Mouse (Mus musculus) urinary bladder, adult 2 months (tissue): ENCODE measurements around the gene Dgat2. TPM values are rescaled to one million over a fixed set of nuclear protein-coding genes. Genes with fewer than 3 reads are reported as not detected.

Experiments used
- DNase-seq: peaks from one replicate; pipeline ENCODE4 v3.0.0; 2022; ENCODE audit warnings: low spot score
- polyA plus RNA-seq: library from polyadenylated mRNA; depleted of rRNA; stranded (reverse); fragments of >200 nt; gene quantifications from 2 replicates; pipeline ENCODE4 v1.2.3, GENCODE M21; 2012; rRNA removed

Dgat2 gene
- 82.3 and 95.8 TPM in 2 replicates for polyA plus RNA-seq

- DNase-seq, result peak; percentile 99
Observed at GRCm38 (mm10) chr7:99182432-99183172, at the start of gene Dgat2. TSS of gene Dgat2 (minus strand) at chr7:99182719.

DNA sequence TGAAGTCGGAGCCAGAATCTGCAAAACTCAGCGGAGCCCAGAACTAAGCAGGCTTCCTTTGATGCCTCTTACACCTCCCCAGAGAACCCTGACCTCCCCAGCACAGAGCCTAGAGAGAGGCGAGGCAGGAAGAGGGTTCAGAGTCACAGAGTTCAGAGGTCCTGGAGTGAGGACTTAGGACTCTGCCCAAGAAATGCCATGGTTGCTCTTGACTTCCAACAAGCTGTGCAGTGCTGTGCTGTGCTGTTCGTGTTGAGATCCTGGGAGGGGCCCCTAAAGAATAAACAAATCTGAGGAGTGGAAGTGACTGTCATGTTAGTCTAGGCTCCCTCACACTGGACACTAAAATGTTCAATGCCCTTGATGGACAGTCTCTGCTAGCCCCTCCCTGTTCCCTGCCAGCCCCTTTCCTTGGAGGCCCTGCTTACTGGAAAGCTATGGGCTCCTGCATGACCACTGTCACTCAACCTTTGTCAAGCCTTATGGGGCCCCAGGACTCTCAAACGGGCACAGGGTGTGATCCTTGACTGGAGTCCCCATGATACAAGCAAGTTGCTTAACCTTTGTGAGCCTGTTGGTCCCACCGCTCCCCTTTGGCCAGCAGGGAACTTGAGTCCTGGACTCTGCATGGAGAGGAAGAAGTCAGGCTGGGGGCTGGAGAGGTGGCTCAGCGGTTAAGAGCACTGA lies 47.7 kb upstream of the Dgat2 start:
- no peak for DNase-seq

DNA sequence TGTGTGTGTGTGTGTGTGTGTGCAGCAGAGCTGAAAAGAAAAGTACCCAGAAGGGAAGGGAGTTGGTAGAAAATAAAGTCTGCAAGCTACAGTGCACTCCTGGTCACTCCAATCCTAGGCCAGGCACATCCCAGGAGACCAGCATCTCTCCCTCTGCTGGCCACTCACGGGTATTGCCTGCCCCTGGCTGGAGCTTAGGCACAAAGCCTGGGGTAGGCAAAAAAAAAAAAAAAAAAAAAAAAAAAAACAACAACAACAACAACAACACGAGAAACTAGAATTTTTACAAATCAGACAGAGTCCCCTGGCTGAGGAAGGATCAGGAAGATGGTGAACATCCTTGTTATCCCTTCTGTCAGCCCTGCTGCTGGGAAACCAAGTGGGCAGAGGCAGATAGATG lies 46.9 kb upstream of the Dgat2 start:
- no peak for DNase-seq

DNA sequence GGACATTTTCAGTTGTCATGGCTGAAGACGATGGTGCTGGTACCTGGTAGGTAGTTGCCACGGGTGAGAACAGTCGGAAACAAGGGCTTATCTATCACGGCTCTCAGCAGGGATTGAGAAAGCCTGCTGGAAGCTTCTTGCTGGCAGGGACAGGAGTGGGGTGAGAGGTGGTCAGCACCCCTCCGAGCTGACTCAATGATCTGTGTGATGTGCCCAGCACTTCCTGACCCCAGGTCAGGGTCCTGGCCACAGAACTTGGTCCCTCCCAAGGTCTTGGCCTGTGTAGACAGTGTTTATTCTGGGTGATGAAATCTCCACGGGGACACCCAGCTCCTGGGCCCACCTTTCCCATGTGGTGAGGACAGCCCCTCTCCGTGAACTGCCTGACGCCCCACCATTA lies 46.3 kb upstream of the Dgat2 start:
- no peak for DNase-seq

- DNase-seq, result no peak
Observed at GRCm38 (mm10) chr7:99227267-99227666, 44.7 kb upstream of the Dgat2 start.

- DNase-seq, result no peak
Observed at GRCm38 (mm10) chr7:99226662-99227061, 44.1 kb upstream of the Dgat2 start.

- DNase-seq, result no peak
Observed at GRCm38 (mm10) chr7:99225421-99225820, 42.9 kb upstream of the Dgat2 start.

GRCm38 (mm10) chr7:99224648-99225190 lies 42.2 kb upstream of the Dgat2 start:
- no peak for DNase-seq

DNA sequence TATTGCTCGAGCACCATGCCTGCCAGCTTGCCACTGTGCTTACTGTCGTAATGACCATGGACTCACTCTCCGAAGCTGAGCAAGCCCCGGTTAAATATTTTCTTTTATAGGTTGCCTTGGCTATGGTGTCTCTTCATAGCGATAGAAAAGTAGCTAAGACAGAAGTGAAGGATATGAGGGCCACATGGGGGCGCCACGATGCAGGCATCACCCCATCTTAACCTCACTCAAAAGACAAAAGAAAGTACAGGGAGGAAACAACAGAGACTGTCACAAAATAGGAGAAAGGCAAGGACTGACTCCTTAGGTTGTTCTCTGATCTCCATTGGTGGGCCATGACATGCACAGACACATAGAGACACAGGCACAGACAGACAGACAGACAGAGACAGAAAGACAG lies 41.7 kb upstream of the Dgat2 start:
- DNase-seq, result no peak

- no peak for DNase-seq
Observed at GRCm38 (mm10) chr7:99217338-99218074, 35.0 kb upstream of the Dgat2 start.

GRCm38 (mm10) chr7:99215347-99215855 lies 32.9 kb upstream of the Dgat2 start:
- no peak for DNase-seq

DNA sequence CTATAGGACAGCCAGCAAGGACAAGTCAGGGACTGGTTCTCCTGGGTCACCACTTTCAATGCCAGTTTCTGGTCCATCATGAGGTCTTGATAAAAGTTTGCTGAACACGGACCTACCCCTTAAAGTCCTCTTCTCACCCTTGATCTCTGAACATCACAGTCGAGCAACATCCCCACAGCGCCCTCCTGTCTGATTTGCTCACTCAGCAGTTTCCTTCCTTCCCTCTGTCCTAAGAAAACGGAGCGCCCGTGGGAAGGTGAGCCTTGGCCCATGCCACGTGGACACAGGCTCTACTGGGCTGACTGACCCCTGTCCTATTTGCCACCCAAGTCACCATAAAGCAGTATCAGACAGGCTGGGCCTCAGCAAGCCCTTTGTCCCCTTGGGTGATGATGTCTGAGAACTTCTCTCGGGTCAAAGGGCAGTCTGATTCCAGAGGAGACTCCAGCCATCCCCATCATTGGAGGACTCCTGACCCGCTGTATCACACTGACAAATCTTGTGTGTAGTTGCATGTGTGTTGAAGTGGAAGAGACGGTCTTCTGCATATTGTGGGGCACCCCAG lies 32.2 kb upstream of the Dgat2 start:
- DNase-seq, result no peak

- DNase-seq, result no peak
Observed at GRCm38 (mm10) chr7:99213686-99214085, 31.2 kb upstream of the Dgat2 start.

DNA sequence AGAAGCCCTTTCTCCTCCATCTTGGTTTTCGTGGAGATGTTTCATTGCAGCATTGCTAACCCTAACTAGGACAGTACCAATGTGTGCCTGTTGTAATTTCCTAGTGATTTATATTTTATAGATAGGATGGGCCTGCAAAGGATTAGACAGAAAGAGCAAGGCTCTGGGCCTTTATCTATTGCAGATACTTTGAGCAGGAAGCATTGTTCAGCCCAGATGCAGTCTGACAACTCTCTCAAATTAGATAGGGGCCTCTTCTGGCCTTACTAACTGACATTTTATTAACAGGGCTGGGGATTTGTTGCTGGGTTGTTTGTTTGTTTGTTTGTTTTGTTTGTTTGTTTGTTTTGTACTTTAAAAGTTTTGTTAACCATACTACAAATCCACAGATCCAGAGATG lies 30.5 kb upstream of the Dgat2 start:
- DNase-seq, result no peak

- no peak for DNase-seq
Observed at GRCm38 (mm10) chr7:99208704-99209103, 26.2 kb upstream of the Dgat2 start.

DNA sequence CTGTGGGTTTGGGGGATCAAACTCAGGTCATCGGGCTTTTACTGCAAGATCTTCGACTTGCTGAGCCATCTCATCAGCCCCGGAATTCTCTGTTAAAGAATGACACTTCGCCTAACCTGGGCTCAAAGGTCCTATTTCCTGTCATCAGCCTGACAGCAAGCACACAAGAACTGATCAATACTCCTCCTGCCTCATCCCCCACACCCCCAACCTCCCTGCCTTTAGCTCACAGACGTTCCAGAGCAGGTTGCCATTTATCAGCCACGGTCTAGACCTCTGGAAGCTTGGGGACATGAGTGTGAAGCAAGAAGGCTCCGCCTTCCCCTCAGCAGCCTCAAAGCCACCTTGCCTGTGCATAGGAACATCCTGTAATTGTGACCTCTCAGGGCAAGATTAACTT lies 23.8 kb upstream of the Dgat2 start:
- DNase-seq, result no peak

DNA sequence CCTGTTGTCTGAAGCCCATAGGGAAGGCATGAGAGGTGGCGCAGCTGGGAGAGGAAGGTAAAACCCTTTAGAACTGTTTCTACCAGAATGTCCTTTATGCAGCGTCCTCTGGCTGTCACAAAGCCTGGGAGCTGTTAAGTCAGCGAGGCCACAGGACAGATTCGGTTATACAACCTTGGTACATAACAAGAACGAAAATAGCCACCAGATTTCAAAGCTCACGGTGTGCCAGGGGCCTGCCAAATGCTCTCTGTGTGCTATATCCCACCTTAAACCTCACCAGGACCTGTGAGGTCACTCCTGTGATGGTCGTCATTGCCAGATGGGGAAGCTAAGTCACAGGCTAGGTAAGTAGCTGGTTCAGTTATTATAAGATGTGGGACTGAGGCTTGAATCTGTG lies 19.6 kb upstream of the Dgat2 start:
- no peak for DNase-seq

DNA sequence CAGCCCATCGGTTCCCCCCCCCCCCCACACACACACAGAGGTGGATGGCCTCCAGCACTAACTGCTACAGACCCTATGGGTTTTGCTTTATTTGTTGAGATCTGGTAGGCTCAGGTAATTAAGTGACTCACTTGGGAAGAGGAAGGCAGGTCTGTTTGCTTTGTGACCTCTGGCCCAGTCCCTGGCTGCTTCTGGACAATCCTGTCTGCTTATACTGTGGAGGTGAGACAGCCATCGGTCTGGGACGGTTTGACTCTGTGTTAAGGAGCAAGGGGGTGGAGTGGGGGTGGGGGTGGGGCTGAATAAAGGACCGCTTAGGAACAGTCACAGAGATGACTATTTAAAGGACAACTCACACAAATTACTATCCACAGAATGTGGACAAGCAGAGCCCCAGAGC lies 17.8 kb upstream of the Dgat2 start:
- DNase-seq, result no peak

DNA sequence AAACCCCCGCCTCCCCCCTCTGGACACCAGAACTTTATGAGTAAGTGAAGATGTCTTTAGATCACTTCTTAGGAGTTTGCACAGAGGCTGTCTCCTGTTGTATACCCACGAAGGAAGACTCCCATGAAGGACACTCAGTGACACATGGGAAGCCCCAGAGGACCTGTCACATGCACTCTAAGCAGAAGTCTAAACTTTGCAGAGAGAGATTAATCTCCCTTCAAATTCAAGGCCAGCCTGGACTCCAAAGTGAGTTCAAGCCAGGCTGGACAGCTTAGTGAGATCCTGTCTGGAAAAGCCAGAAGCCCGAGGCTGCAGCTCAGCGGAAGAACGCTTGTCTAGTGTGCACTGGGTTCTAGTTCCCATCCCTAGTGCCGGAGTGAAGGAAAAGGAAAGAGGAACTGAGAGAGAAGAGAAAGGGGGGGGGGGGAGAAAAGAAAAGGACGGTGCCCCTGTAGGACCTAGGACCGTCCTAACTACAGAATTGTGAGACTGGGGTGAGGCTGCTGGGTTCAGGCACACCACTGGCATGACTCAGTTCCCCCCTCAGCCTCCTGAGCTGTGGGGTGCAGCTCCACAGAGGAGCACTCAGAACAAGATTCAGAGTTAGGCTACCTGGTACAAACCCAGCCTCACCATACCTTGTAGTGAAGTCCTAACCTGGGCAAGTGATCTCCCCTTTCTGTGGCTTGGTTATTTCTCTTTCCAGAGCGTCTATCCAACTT lies 17.1 kb upstream of the Dgat2 start:
- DNase-seq, result no peak

GRCm38 (mm10) chr7:99198811-99199210 lies 16.3 kb upstream of the Dgat2 start:
- DNase-seq, result no peak

- DNase-seq, result no peak
Observed at GRCm38 (mm10) chr7:99194511-99194910, 12.0 kb upstream of the Dgat2 start.
